Mouse (Mus musculus) limb, embryonic 15.5 days (tissue): ENCODE results near the gene Plekhm3. TPM values are rescaled to one million over a fixed set of nuclear protein-coding genes. Genes with fewer than 3 reads are reported as not detected.

ENCODE experiments used
- ATAC-seq: fragments of 200-750 bp; cut with Nextera tagmentation; 2 replicates; pipeline ENCODE4 v1.8.0; 2017; ENCODE audit warnings: low read depth, moderate TSS enrichment; ENCODE audit not compliant: insufficient number of reproducible peaks, low FRiP score, low TSS enrichment
- H3K27ac ChIP-seq: fragments of 300-500 bp; sonication (generic); 2 replicates; pipeline ENCODE4 v1.5.1; 2015; ENCODE audit warnings: moderate library complexity, mild to moderate bottlenecking, inconsistent platforms
- H3K27me3 ChIP-seq: fragments of 300-500 bp; sonication (generic); 2 replicates; pipeline ENCODE4 v1.6.1; 2015; ENCODE audit warnings: inconsistent platforms
- H3K36me3 ChIP-seq: fragments of 300-500 bp; sonication (generic); 2 replicates; pipeline ENCODE4 v1.6.1; 2015; ENCODE audit warnings: inconsistent platforms
- H3K4me1 ChIP-seq: fragments of 300-500 bp; sonication (generic); 2 replicates; pipeline ENCODE4 v1.6.1; 2015; ENCODE audit warnings: inconsistent platforms
- H3K4me2 ChIP-seq: fragments of 300-500 bp; sonication (generic); 2 replicates; pipeline ENCODE4 v1.6.1; 2015; ENCODE audit warnings: mild to moderate bottlenecking, inconsistent platforms
- H3K4me3 ChIP-seq: fragments of 300-500 bp; sonication (generic); 2 replicates; pipeline ENCODE4 v1.5.1; 2015; ENCODE audit warnings: mild to moderate bottlenecking, inconsistent platforms
- H3K9ac ChIP-seq: fragments of 300-500 bp; sonication (generic); 2 replicates; pipeline ENCODE4 v1.6.1; 2015; ENCODE audit warnings: inconsistent platforms
- H3K9me3 ChIP-seq: fragments of 300-500 bp; sonication (generic); 2 replicates; pipeline ENCODE4 v1.6.1; 2016; ENCODE audit warnings: inconsistent platforms
- WGBS: fragments of 180-500 bp; shearing (Covaris S2); methylation state at CpG from one replicate; pipeline ENCODE4 v1.1.7; 2015; 5-methylcytosine and 5-hydroxymethylcytosine counted together
- polyA plus RNA-seq: library from polyadenylated mRNA; unstranded; fragments of >200 nt; fragmentation: Nextera tagmentation; extraction: Ambion mirVana; gene quantifications from 2 replicates; pipeline ENCODE4 v1.2.1, GENCODE M21; 2015

Gene Plekhm3
- polyA plus RNA-seq, 1 experiment from 2014 or later: 6.6 TPM

GRCm38 (mm10) chr1:64949377-64949776 is 7.2 kb downstream of the Plekhm3 start:
- WGBS: 65% methylated on average over 8 of the region's 8 CpGs
- Histone ChIP-seq H3K4me3 (no peak overlapping the region), H3K27me3 (no peaks in the 10 kb centered on the region), H3K4me2 (no peak overlapping the region), H3K36me3 (no peaks in the 10 kb centered on the region), H3K27ac (no peak overlapping the region), H3K9ac (no peak overlapping the region), H3K9me3 (no peaks in the 10 kb centered on the region), H3K4me1 (0 out of 2 replicates have a peak, but pooled peaks cover 3% of the 10 kb centered on the region)
- no peak for ATAC-seq

- Histone ChIP-seq H3K9me3 (no peaks in the 10 kb centered on the region), H3K27ac (no peak overlapping the region), H3K4me1 (0 out of 2 replicates have a peak, but pooled peaks cover 3% of the 10 kb centered on the region), H3K4me3 (no peak overlapping the region), H3K36me3 (no peaks in the 10 kb centered on the region), H3K9ac (no peak overlapping the region), H3K27me3 (no peaks in the 10 kb centered on the region), H3K4me2 (no peak overlapping the region)
- ATAC-seq: no peak
- WGBS: 40% methylated on average over 4 of the region's 4 CpGs
Observed at GRCm38 (mm10) chr1:64946106-64946505, 10.5 kb downstream of the Plekhm3 start.

GRCm38 (mm10) chr1:64945214-64945785 is 11.3 kb downstream of the Plekhm3 start:
- Histone ChIP-seq H3K27me3 (no peaks in the 10 kb centered on the region), H3K4me1 (0 out of 2 replicates have a peak, but pooled peaks cover 3% of the 10 kb centered on the region), H3K4me3 (no peak overlapping the region), H3K9me3 (no peaks in the 10 kb centered on the region), H3K27ac (no peak overlapping the region), H3K36me3 (no peaks in the 10 kb centered on the region), H3K4me2 (no peak overlapping the region), H3K9ac (no peak overlapping the region)
- WGBS: 70% methylated on average over 9 of the region's 9 CpGs
- no peak for ATAC-seq

- 75% methylated on average over 2 of the region's 2 CpGs for WGBS
Observed at GRCm38 (mm10) chr1:64944746-64945145, 11.9 kb downstream of the Plekhm3 start.

GRCm38 (mm10) chr1:64942006-64942755 is 14.4 kb downstream of the Plekhm3 start:
- no peaks in the 10 kb centered on the region for H3K9me3 ChIP-seq
- H3K27me3 ChIP-seq: no peaks in the 10 kb centered on the region
- no peak for ATAC-seq
- H3K36me3 ChIP-seq: peaks cover 6% of the 10 kb centered on the region; the same call in 1 of the 2 replicates
- no peaks in the 10 kb centered on the region for H3K4me1 ChIP-seq
- no peak overlapping the region for H3K9ac ChIP-seq
- no peak overlapping the region for H3K27ac ChIP-seq
- no peak overlapping the region for H3K4me2 ChIP-seq
- 64% methylated on average over 4 of the region's 4 CpGs for WGBS
- no peak overlapping the region for H3K4me3 ChIP-seq

More at GRCm38 (mm10) chr1:64944746-64945145, 11.9 kb downstream of the Plekhm3 start:
- H3K36me3 ChIP-seq: no peaks in the 10 kb centered on the region
- ATAC-seq: no peak
- no peak overlapping the region for H3K9ac ChIP-seq
- H3K27ac ChIP-seq: no peak overlapping the region
- no peaks in the 10 kb centered on the region for H3K27me3 ChIP-seq
- no peak overlapping the region for H3K4me2 ChIP-seq
- H3K4me1 ChIP-seq: 0 out of 2 replicates have a peak, but pooled peaks cover 3% of the 10 kb centered on the region
- H3K4me3 ChIP-seq: no peak overlapping the region
- H3K9me3 ChIP-seq: no peaks in the 10 kb centered on the region

GRCm38 (mm10) chr1:64938907-64939306 is 17.7 kb downstream of the Plekhm3 start:
- no peak overlapping the region for H3K27ac ChIP-seq
- WGBS: 85% methylated on average over 7 of the region's 7 CpGs
- no peaks in the 10 kb centered on the region for H3K9me3 ChIP-seq
- ATAC-seq: no peak
- no peak overlapping the region for H3K9ac ChIP-seq
- H3K36me3 ChIP-seq: peaks cover 15% of the 10 kb centered on the region
- H3K4me2 ChIP-seq: no peak overlapping the region
- no peaks in the 10 kb centered on the region for H3K27me3 ChIP-seq
- no peaks in the 10 kb centered on the region for H3K4me1 ChIP-seq
- H3K4me3 ChIP-seq: no peak overlapping the region

- no peak overlapping the region for H3K4me3 ChIP-seq
- no peaks in the 10 kb centered on the region for H3K4me1 ChIP-seq
- H3K9me3 ChIP-seq: no peaks in the 10 kb centered on the region
- WGBS: 92% methylated on average over 10 of the region's 10 CpGs
- no peak overlapping the region for H3K27ac ChIP-seq
- ATAC-seq: no peak
- no peaks in the 10 kb centered on the region for H3K27me3 ChIP-seq
- H3K4me2 ChIP-seq: no peak overlapping the region
- H3K9ac ChIP-seq: no peak overlapping the region
- H3K36me3 ChIP-seq: peaks cover 15% of the 10 kb centered on the region
Observed at GRCm38 (mm10) chr1:64937692-64938091, 18.9 kb downstream of the Plekhm3 start.

- no peak overlapping the region for H3K4me2 ChIP-seq
- H3K9me3 ChIP-seq: no peaks in the 10 kb centered on the region
- no peak overlapping the region for H3K4me3 ChIP-seq
- H3K36me3 ChIP-seq: peaks cover 14% of the 10 kb centered on the region
- H3K4me1 ChIP-seq: no peaks in the 10 kb centered on the region
- 93% methylated on average over 1 of the region's 1 CpGs for WGBS
- H3K27ac ChIP-seq: no peak overlapping the region
- H3K27me3 ChIP-seq: no peaks in the 10 kb centered on the region
- no peak overlapping the region for H3K9ac ChIP-seq
- ATAC-seq: no peak
Observed at GRCm38 (mm10) chr1:64932921-64933320, 23.7 kb downstream of the Plekhm3 start.

GRCm38 (mm10) chr1:64930124-64930523 is 26.5 kb downstream of the Plekhm3 start:
- Histone ChIP-seq H3K4me2 (no peak overlapping the region), H3K9me3 (no peaks in the 10 kb centered on the region), H3K4me1 (no peaks in the 10 kb centered on the region), H3K36me3 (no peaks in the 10 kb centered on the region), H3K27ac (no peak overlapping the region), H3K4me3 (no peak overlapping the region), H3K9ac (no peak overlapping the region), H3K27me3 (no peaks in the 10 kb centered on the region)
- 76% methylated on average over 6 of the region's 6 CpGs for WGBS
- no peak for ATAC-seq

- 75% methylated on average over 4 of the region's 4 CpGs for WGBS
- H3K4me1 ChIP-seq: no peaks in the 10 kb centered on the region
- H3K9me3 ChIP-seq: no peaks in the 10 kb centered on the region
- no peak overlapping the region for H3K9ac ChIP-seq
- H3K27me3 ChIP-seq: no peaks in the 10 kb centered on the region
- no peak overlapping the region for H3K4me2 ChIP-seq
- H3K27ac ChIP-seq: no peak overlapping the region
- no peak for ATAC-seq
- H3K4me3 ChIP-seq: no peak overlapping the region
- H3K36me3 ChIP-seq: no peaks in the 10 kb centered on the region
Observed at GRCm38 (mm10) chr1:64929673-64930072, 27.0 kb downstream of the Plekhm3 start.

- Histone ChIP-seq H3K27ac (no peak overlapping the region), H3K36me3 (no peaks in the 10 kb centered on the region), H3K4me2 (no peak overlapping the region), H3K9me3 (no peaks in the 10 kb centered on the region), H3K9ac (no peak overlapping the region), H3K4me3 (no peak overlapping the region), H3K4me1 (no peaks in the 10 kb centered on the region), H3K27me3 (no peaks in the 10 kb centered on the region)
- WGBS: 93% methylated on average over 3 of the region's 3 CpGs
- ATAC-seq: no peak
Observed at GRCm38 (mm10) chr1:64928542-64928941, 28.1 kb downstream of the Plekhm3 start.

GRCm38 (mm10) chr1:64927437-64928274 is 29.0 kb downstream of the Plekhm3 start:
- H3K27me3 ChIP-seq: no peaks in the 10 kb centered on the region
- H3K36me3 ChIP-seq: no peaks in the 10 kb centered on the region
- no peak overlapping the region for H3K9ac ChIP-seq
- 87% methylated on average over 15 of the region's 15 CpGs for WGBS
- no peak for ATAC-seq
- H3K4me3 ChIP-seq: no peak overlapping the region
- no peaks in the 10 kb centered on the region for H3K4me1 ChIP-seq
- no peak overlapping the region for H3K27ac ChIP-seq
- H3K9me3 ChIP-seq: no peaks in the 10 kb centered on the region
- H3K4me2 ChIP-seq: no peak overlapping the region
